Mouse (Mus musculus): ENCODE results near the gene Gm11564. TPM values are rescaled to one million over a fixed set of nuclear protein-coding genes. Genes with fewer than 3 reads are reported as not detected.

Gene Gm11564
- total RNA-seq, 2 experiments from 2014 or later: not detected

Other genes with a start within 250 kb of the Gm11564 start
Only the 30 nearest of the 41 such genes appear.
- gene Gm11562, start 195.2 kb downstream of the Gm11564 start, total RNA-seq (2015; ENCODE audit: low replicate concordance): not detected in 2 replicates
- gene Gm11562, start 195.2 kb downstream of the Gm11564 start, total RNA-seq (2017; ENCODE audit: low replicate concordance): not detected in 2 replicates
- not detected in 2 replicates for gene Krtap4-1, start 187.4 kb downstream of the Gm11564 start, total RNA-seq (2015; ENCODE audit: low replicate concordance)
- not detected in 2 replicates for gene Krtap4-1, start 187.4 kb downstream of the Gm11564 start, total RNA-seq (2017; ENCODE audit: low replicate concordance)
- gene Krtap4-2, start 180.6 kb downstream of the Gm11564 start, total RNA-seq (2015; ENCODE audit: low replicate concordance): not detected in 2 replicates
- gene Krtap4-2, start 180.6 kb downstream of the Gm11564 start, total RNA-seq (2017; ENCODE audit: low replicate concordance): not detected in 2 replicates
- not detected in 2 replicates for gene Krtap4-7, start 171.6 kb downstream of the Gm11564 start, total RNA-seq (2015; ENCODE audit: low replicate concordance)
- gene Krtap4-7, start 171.6 kb downstream of the Gm11564 start, total RNA-seq (2017; ENCODE audit: low replicate concordance): not detected in 2 replicates
- gene Gm11555, start 165.4 kb downstream of the Gm11564 start, total RNA-seq (2015; ENCODE audit: low replicate concordance): not detected in 2 replicates
- not detected in 2 replicates for gene Gm11555, start 165.4 kb downstream of the Gm11564 start, total RNA-seq (2017; ENCODE audit: low replicate concordance)
- not detected in 2 replicates for gene Gm11563, start 156.7 kb downstream of the Gm11564 start, total RNA-seq (2015; ENCODE audit: low replicate concordance)
- not detected in 2 replicates for gene Gm11563, start 156.7 kb downstream of the Gm11564 start, total RNA-seq (2017; ENCODE audit: low replicate concordance)
- gene Krtap4-6, start 149.7 kb downstream of the Gm11564 start, total RNA-seq (2015; ENCODE audit: low replicate concordance): not detected in 2 replicates
- not detected in 2 replicates for gene Krtap4-6, start 149.7 kb downstream of the Gm11564 start, total RNA-seq (2017; ENCODE audit: low replicate concordance)
- gene Gm14190, start 124.9 kb downstream of the Gm11564 start, total RNA-seq (2015; ENCODE audit: low replicate concordance): not detected in 2 replicates
- gene Gm14190, start 124.9 kb downstream of the Gm11564 start, total RNA-seq (2017; ENCODE audit: low replicate concordance): not detected in 2 replicates
- gene Gm14180, start 81.4 kb downstream of the Gm11564 start, total RNA-seq (2015; ENCODE audit: low replicate concordance): not detected in 2 replicates
- gene Gm14180, start 81.4 kb downstream of the Gm11564 start, total RNA-seq (2017; ENCODE audit: low replicate concordance): not detected in 2 replicates
- gene Gm11595, start 42.8 kb downstream of the Gm11564 start, total RNA-seq (2015; ENCODE audit: low replicate concordance): not detected in 2 replicates
- not detected in 2 replicates for gene Gm11595, start 42.8 kb downstream of the Gm11564 start, total RNA-seq (2017; ENCODE audit: low replicate concordance)
- gene Krtap4-8, start 35.0 kb downstream of the Gm11564 start, total RNA-seq (2015; ENCODE audit: low replicate concordance): not detected in 2 replicates
- gene Krtap4-8, start 35.0 kb downstream of the Gm11564 start, total RNA-seq (2017; ENCODE audit: low replicate concordance): not detected in 2 replicates
- gene Krtap4-9, start 30.5 kb downstream of the Gm11564 start, total RNA-seq (2015; ENCODE audit: low replicate concordance): not detected in 2 replicates
- gene Krtap4-9, start 30.5 kb downstream of the Gm11564 start, total RNA-seq (2017; ENCODE audit: low replicate concordance): not detected in 2 replicates
- gene Gm11596, start 22.2 kb downstream of the Gm11564 start, total RNA-seq (2015; ENCODE audit: low replicate concordance): not detected in 2 replicates
- not detected in 2 replicates for gene Gm11596, start 22.2 kb downstream of the Gm11564 start, total RNA-seq (2017; ENCODE audit: low replicate concordance)
- gene Gm11569, start 16.7 kb downstream of the Gm11564 start, total RNA-seq (2015; ENCODE audit: low replicate concordance): not detected in 2 replicates
- not detected in 2 replicates for gene Gm11569, start 16.7 kb downstream of the Gm11564 start, total RNA-seq (2017; ENCODE audit: low replicate concordance)
- gene Gm11554, start 11.2 kb downstream of the Gm11564 start, total RNA-seq (2015; ENCODE audit: low replicate concordance): not detected in 2 replicates
- gene Gm11554, start 11.2 kb downstream of the Gm11564 start, total RNA-seq (2017; ENCODE audit: low replicate concordance): not detected in 2 replicates
- gene Krtap4-13, start 5.8 kb downstream of the Gm11564 start, total RNA-seq (2015; ENCODE audit: low replicate concordance): not detected in 2 replicates
- gene Krtap4-13, start 5.8 kb downstream of the Gm11564 start, total RNA-seq (2017; ENCODE audit: low replicate concordance): not detected in 2 replicates
- not detected in 2 replicates for gene 2300003K06Rik, start 22.4 kb upstream of the Gm11564 start, total RNA-seq (2015; ENCODE audit: low replicate concordance)
- not detected in 2 replicates for gene 2300003K06Rik, start 22.4 kb upstream of the Gm11564 start, total RNA-seq (2017; ENCODE audit: low replicate concordance)
- not detected in 2 replicates for gene Krtap4-16, start 35.9 kb upstream of the Gm11564 start, total RNA-seq (2015; ENCODE audit: low replicate concordance)
- gene Krtap4-16, start 35.9 kb upstream of the Gm11564 start, total RNA-seq (2017; ENCODE audit: low replicate concordance): not detected in 2 replicates
- not detected in 2 replicates for gene Gm11568, start 42.3 kb upstream of the Gm11564 start, total RNA-seq (2015; ENCODE audit: low replicate concordance)
- gene Gm11568, start 42.3 kb upstream of the Gm11564 start, total RNA-seq (2017; ENCODE audit: low replicate concordance): not detected in 2 replicates
- not detected in 2 replicates for gene Gm11559, start 48.8 kb upstream of the Gm11564 start, total RNA-seq (2015; ENCODE audit: low replicate concordance)
- not detected in 2 replicates for gene Gm11559, start 48.8 kb upstream of the Gm11564 start, total RNA-seq (2017; ENCODE audit: low replicate concordance)
- gene Krtap9-1, start 57.7 kb upstream of the Gm11564 start, total RNA-seq (2015; ENCODE audit: low replicate concordance): not detected in 2 replicates
- not detected in 2 replicates for gene Krtap9-1, start 57.7 kb upstream of the Gm11564 start, total RNA-seq (2017; ENCODE audit: low replicate concordance)
- gene Gm11567, start 63.5 kb upstream of the Gm11564 start, total RNA-seq (2015; ENCODE audit: low replicate concordance): not detected in 2 replicates
- gene Gm11567, start 63.5 kb upstream of the Gm11564 start, total RNA-seq (2017; ENCODE audit: low replicate concordance): not detected in 2 replicates
- not detected in 2 replicates for gene Krtap31-1, start 92.3 kb upstream of the Gm11564 start, total RNA-seq (2015; ENCODE audit: low replicate concordance)
- not detected in 2 replicates for gene Krtap31-1, start 92.3 kb upstream of the Gm11564 start, total RNA-seq (2017; ENCODE audit: low replicate concordance)
- not detected in 2 replicates for gene Gm11565, start 99.1 kb upstream of the Gm11564 start, total RNA-seq (2015; ENCODE audit: low replicate concordance)
- not detected in 2 replicates for gene Gm11565, start 99.1 kb upstream of the Gm11564 start, total RNA-seq (2017; ENCODE audit: low replicate concordance)
- not detected in 2 replicates for gene Krtap31-2, start 120.6 kb upstream of the Gm11564 start, total RNA-seq (2015; ENCODE audit: low replicate concordance)
- not detected in 2 replicates for gene Krtap31-2, start 120.6 kb upstream of the Gm11564 start, total RNA-seq (2017; ENCODE audit: low replicate concordance)
- not detected in 2 replicates for gene Krtap9-5, start 132.8 kb upstream of the Gm11564 start, total RNA-seq (2015; ENCODE audit: low replicate concordance)
- gene Krtap9-5, start 132.8 kb upstream of the Gm11564 start, total RNA-seq (2017; ENCODE audit: low replicate concordance): not detected in 2 replicates
- not detected in 2 replicates for gene Krtap29-1, start 163.4 kb upstream of the Gm11564 start, total RNA-seq (2015; ENCODE audit: low replicate concordance)
- not detected in 2 replicates for gene Krtap29-1, start 163.4 kb upstream of the Gm11564 start, total RNA-seq (2017; ENCODE audit: low replicate concordance)
- not detected in 2 replicates for gene Krtap16-1, start 170.9 kb upstream of the Gm11564 start, total RNA-seq (2015; ENCODE audit: low replicate concordance)
- gene Krtap16-1, start 170.9 kb upstream of the Gm11564 start, total RNA-seq (2017; ENCODE audit: low replicate concordance): not detected in 2 replicates
- not detected in 2 replicates for gene Krtap17-1, start 178.3 kb upstream of the Gm11564 start, total RNA-seq (2015; ENCODE audit: low replicate concordance)
- gene Krtap17-1, start 178.3 kb upstream of the Gm11564 start, total RNA-seq (2017; ENCODE audit: low replicate concordance): not detected in 2 replicates
- gene Krt33a, start 200.5 kb upstream of the Gm11564 start, total RNA-seq (2015; ENCODE audit: low replicate concordance): not detected in 2 replicates
- not detected in 2 replicates for gene Krt33a, start 200.5 kb upstream of the Gm11564 start, total RNA-seq (2017; ENCODE audit: low replicate concordance)

Measured in erythroid progenitor cell, adult 5-6 weeks (primary cell).